Mouse (Mus musculus): Measurements from ENCODE around the gene Cntd1.

GRCm38 (mm10) chr11:101262272-101262967 lies 16.4 kb upstream of the Cntd1 start:
- TF ChIP-seq CTCF (IDR thresholded peaks at IDR 0.05; ENCODE audit: control insufficient read depth, insufficient read depth, low read length) (no peak), POLR2A (IDR thresholded peaks at IDR 0.05; ENCODE audit: borderline replicate concordance, control insufficient read depth, low read depth, low read length) (no peak)

All from bone marrow, adult 2 months (tissue).